Mouse (Mus musculus): Measurements from ENCODE around the gene Ipp.

Ipp gene

DNA sequence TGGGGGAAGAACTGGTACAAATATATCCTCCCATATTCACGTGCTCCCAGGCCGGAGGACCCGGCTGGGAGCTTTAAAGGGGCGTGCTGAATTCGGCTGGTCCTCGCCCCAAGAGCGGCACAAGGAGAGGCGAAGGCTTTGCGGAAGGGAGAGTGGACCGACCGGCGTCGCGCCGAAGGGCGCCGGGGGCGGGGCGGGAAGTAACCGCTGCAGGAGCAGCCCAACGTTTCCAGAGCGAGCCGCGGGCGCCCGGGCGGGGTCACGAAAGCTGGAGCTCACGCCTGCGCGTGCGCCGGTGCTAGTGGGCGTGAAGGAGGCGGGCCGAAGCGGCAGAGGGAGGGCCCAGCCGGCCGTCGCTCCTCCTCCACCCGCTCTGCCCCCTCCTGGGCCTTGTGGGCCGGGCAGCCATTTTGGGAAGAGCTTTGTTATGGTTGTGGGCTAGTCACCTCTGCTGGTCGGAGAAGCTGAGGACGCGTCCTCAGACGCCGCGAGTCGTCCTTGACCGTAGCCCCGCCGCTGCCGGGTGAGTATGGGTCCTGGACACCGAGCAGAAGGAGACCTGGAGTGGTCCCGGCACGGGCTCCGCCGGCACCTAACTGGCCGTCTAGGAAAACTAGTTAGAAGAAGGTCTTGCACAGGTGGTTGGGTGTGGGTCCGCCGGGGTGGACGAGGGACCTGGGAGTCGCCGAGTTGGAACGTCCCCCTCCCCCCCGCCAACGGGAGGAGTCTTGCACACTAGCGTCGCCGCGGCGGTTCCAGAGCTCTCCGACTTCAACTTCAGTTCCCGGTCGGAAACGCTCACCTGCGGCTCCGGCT lies 50.2 kb downstream of the Ipp start, which contains the start of gene Gpbp1l1:
Gene Gpbp1l1 (plus strand): TSS at position 353 of the 816 bp plus-strand sequence.
- CTCF ChIA-PET = interaction anchor here (0.6 to 0.7 kb wide), 3 partner anchors 29 to 411 kb away, joined by 3 to 4 read pairs (median 3); no protein-coding TSS in a partner anchor

DNA sequence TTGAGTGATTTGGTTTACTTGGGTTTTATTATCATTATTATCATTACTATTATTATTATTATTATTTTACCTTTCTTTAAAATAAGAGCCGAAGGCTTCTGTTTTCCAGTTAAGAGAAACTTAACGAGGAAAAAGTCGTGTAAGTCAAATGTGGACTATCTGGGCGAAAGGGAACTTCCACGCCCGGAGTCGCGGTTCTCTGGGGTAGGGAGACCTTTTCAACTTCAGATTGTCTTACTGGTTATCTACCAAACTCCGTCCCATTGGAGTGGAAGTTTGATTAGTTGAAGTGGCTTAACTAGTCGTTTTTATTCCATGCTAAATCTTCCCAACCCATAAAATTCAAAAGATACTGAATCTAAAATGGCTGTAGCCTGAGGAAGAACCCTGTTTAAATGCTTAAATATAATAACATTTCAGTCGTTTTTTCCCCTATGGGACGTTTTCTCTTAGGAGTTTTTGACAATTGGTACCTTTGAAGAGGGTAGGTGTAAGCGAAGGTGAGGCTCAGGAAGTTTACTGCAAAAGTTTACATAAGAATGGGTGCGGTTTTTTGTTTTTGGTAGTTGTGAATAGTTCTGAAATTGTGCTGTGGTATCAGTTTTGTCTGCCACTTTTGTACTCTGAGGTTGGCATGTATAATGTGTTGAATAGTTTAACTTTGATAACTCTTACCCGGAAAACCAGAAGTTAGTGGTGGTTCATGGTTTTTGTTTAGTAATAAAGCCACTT lies 51.0 kb downstream of the Ipp start:
- CTCF ChIA-PET = interaction anchor here (0.6 kb wide), 1 partner anchor 30 kb away, joined by 4 read pairs; no protein-coding TSS in a partner anchor

All from spleen, embryonic (tissue).